Mouse (Mus musculus) lung, adult 2 months (tissue): ENCODE results near the gene Gm2115.

Experiments
- CTCF ChIP-seq: fragments of 200-500 bp; IDR thresholded peaks from 2 replicates; pipeline ENCODE4 v1.5.1; 2011; ENCODE audit warnings: mild to moderate bottlenecking, low read length, control low read depth; ENCODE audit not compliant: insufficient read depth
- POLR2A ChIP-seq: fragments of 200-500 bp; IDR thresholded peaks from 2 replicates; pipeline ENCODE4 v1.6.1; 2011; ENCODE audit warnings: low read depth, mild to moderate bottlenecking, control low read depth, low read length, borderline replicate concordance; ENCODE audit errors: extremely low read depth

DNA sequence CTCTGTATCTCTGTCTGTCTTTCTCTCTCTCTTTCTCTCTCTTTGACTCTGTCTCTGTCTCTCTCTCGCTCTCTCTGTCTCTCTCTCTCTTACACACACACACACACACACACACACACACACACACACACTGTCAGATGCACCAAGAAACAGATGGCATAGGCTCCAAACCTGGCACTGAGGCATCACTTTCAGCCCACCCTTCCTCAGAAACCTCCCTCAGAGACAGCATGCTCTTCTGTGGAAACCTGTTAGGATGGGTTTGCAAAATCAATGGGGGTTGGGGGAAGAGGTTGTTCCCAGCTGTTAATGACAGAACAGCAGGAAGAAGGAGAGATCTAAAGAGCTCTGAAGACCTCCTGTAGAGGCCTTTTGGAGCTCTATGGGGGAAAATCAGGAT, 50.1 kb downstream of the Gm2115 start:
- TF ChIP-seq CTCF (no peak), POLR2A (no peak)
